Mouse (Mus musculus): Measurements from ENCODE around the gene Vwa8.

GRCm38 (mm10) chr14:78852401-78853246 is 3.8 kb downstream of the Vwa8 start:
- no peak for TF ChIP-seq CTCF (IDR thresholded peaks at IDR 0.05; ENCODE audit: low read depth)
- TF ChIP-seq EP300 (IDR thresholded peaks at IDR 0.05; ENCODE audit: low read depth) = no peak
